Mouse (Mus musculus) hindbrain, embryonic 11.5 days (tissue): ENCODE data around the gene L1cam. TPM values are rescaled to one million over a fixed set of nuclear protein-coding genes. Genes with fewer than 3 reads are reported as not detected.

Experiments used
- ATAC-seq: fragments of 200-750 bp; cut with Nextera tagmentation; 2 replicates; pipeline ENCODE4 v1.8.0; 2017; ENCODE audit warnings: mild to moderate bottlenecking, moderate TSS enrichment, moderate library complexity; ENCODE audit not compliant: low FRiP score
- DNase-seq: peaks from one replicate; pipeline ENCODE4 v3.0.0-alpha.2; 2015; ENCODE audit warnings: low spot score
- H3K27ac ChIP-seq: fragments of 300-500 bp; sonication (generic); 2 replicates; pipeline ENCODE4 v1.5.1; 2014; ENCODE audit warnings: mild to moderate bottlenecking, low read depth, low read length
- H3K27me3 ChIP-seq: fragments of 300-500 bp; sonication (generic); 2 replicates; pipeline ENCODE4 v1.6.1; 2014; ENCODE audit warnings: mild to moderate bottlenecking, low read length, moderate library complexity, mixed read lengths; ENCODE audit not compliant: control insufficient read depth, insufficient read depth
- H3K36me3 ChIP-seq: fragments of 300-500 bp; sonication (generic); 2 replicates; pipeline ENCODE4 v1.6.1; 2014; ENCODE audit warnings: mild to moderate bottlenecking, low read length, moderate library complexity, mixed read lengths; ENCODE audit not compliant: control insufficient read depth, insufficient read depth
- H3K4me1 ChIP-seq: fragments of 300-500 bp; sonication (generic); replicated peaks from 2 replicates; pipeline ENCODE4 v1.6.1; 2014; ENCODE audit warnings: low read length, mixed read lengths; ENCODE audit not compliant: control insufficient read depth, insufficient read depth
- H3K4me2 ChIP-seq: fragments of 300-500 bp; sonication (generic); replicated peaks from 2 replicates; pipeline ENCODE4 v1.6.1; 2014; ENCODE audit warnings: mild to moderate bottlenecking, low read depth, low read length
- H3K4me3 ChIP-seq: fragments of 300-500 bp; sonication (generic); 2 replicates; pipeline ENCODE4 v1.5.1; 2014; ENCODE audit warnings: low read depth, low read length
- H3K9ac ChIP-seq: fragments of 300-500 bp; sonication (generic); 2 replicates; pipeline ENCODE4 v1.6.1; 2014; ENCODE audit warnings: low read depth, low read length
- H3K9me3 ChIP-seq: fragments of 300-500 bp; sonication (generic); 2 replicates; pipeline ENCODE4 v1.6.1; 2016; ENCODE audit warnings: low read length; ENCODE audit not compliant: control insufficient read depth
- WGBS: fragments of 180-500 bp; shearing (Covaris S2); extraction: QIAGEN DNeasy Blood & Tissue Kit; methylation state at CpG from one replicate; pipeline ENCODE4 v1.1.7; 2014; 5-methylcytosine and 5-hydroxymethylcytosine counted together
- polyA plus RNA-seq: library from polyadenylated mRNA; unstranded; fragments of >200 nt; fragmentation: Nextera tagmentation; extraction: Ambion mirVana; gene quantifications from 2 replicates; pipeline ENCODE4 v1.2.1, GENCODE M21; 2014

L1cam gene
- polyA plus RNA-seq, 1 experiment from 2014 or later, result 26.3 TPM

DNA sequence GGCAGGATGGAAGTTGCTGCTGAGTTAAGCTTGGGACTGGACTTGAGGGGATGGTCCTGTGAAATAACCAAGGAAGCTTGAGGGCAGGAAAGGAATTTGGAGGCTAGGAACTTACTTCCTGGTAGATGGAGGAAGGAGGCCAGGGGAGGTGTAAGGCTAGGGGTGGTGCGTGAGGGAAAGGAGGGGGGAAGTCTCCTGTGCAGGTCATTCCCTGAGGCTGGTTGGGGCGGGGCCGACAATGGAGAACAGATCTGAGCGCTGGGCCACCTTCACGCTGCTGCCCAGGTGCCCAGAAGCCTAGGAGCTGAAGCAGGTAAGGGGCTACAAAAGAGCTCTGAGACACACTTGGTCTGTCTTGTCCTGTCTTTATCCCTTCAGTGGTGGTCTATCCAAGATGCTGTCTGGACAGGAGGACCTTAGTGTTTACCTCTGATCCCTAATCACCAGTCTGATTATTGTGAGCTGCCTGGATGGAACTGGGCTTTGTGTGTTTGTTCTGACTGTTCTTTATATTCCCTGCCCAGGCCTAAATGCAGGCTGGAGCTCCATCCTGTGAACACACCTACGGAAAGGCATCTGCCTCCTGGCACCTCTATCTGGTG, 4.3 kb downstream of the L1cam start, which contains the start of gene Avpr2:
Avpr2 (plus strand) TSS at position 552 of the 602 bp plus-strand sequence.
- H3K9ac ChIP-seq, result no peak within 1 kb of the TSS
- ATAC-seq (no peak), DNase-seq (no peak)
- no peaks in the 10 kb centered on the region for H3K36me3 ChIP-seq
- H3K4me2 ChIP-seq, result no peak within 1 kb of the TSS
- H3K27ac ChIP-seq, result no peak within 1 kb of the TSS
- H3K9me3 ChIP-seq, result no peaks in the 10 kb centered on the region
- 72% methylated on average over 6 of the region's 6 CpGs for WGBS
- no peak within 1 kb of the TSS for H3K4me3 ChIP-seq
- no peaks in the 10 kb centered on the region for H3K27me3 ChIP-seq
- H3K4me1 ChIP-seq, result no peaks in the 10 kb centered on the region

- no peak overlapping the region for H3K4me3 ChIP-seq
- H3K9me3 ChIP-seq, result no peaks in the 10 kb centered on the region
- H3K27ac ChIP-seq, result no peak overlapping the region
- H3K9ac ChIP-seq, result no peak overlapping the region
- peak overlapping the region; percentile 63 for H3K4me2 ChIP-seq
- peak; percentile 20 for DNase-seq
- ATAC-seq, result peak; percentile 53
- H3K36me3 ChIP-seq, result no peaks in the 10 kb centered on the region
- H3K27me3 ChIP-seq, result no peaks in the 10 kb centered on the region; the same call in 1 of the 2 replicates
- 19% methylated on average over 6 of the region's 6 CpGs for WGBS
- H3K4me1 ChIP-seq, result no peaks in the 10 kb centered on the region
Measured at GRCm38 (mm10) chrX:73881463-73881862, 14.4 kb downstream of the L1cam start.

DNA sequence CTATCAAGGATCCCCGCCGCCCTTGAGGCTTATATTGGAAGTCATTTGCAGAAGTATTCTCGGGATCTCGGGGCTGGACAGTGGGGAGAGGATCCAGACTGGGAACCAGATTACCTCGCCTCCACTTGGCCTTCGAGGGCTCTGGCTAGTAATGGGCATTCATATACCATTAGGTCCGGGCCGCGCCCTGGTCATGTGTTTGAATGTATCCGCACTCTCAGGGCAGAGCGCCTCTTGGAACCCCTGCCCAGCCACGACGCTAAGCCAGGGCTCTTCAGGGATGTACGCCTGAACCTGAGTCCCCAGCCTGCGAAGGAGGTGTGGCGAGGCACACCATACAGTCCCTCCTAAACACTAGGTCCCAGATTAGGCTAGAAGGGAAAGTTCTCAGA, 14.9 kb downstream of the L1cam start:
- no peaks in the 10 kb centered on the region for H3K9me3 ChIP-seq
- H3K36me3 ChIP-seq, result no peaks in the 10 kb centered on the region
- DNase-seq, result peak; percentile 30
- 0 out of 2 replicates have a peak overlapping the region, but pooled peaks have one; percentile 17 for H3K27ac ChIP-seq
- WGBS, result 18% methylated on average over 16 of the region's 16 CpGs
- peak overlapping the region; percentile 55; the same call in 1 of the 2 replicates for H3K9ac ChIP-seq
- peak overlapping the region; percentile 42 for H3K4me3 ChIP-seq
- no peaks in the 10 kb centered on the region; the same call in 1 of the 2 replicates for H3K27me3 ChIP-seq
- ATAC-seq, result peak; percentile 61
- H3K4me1 ChIP-seq, result no peaks in the 10 kb centered on the region
- peak overlapping the region; percentile 63 for H3K4me2 ChIP-seq

- Histone ChIP-seq H3K4me1 (no peaks in the 10 kb centered on the region), H3K27me3 (no peaks in the 10 kb centered on the region; the same call in 1 of the 2 replicates), H3K27ac (peak overlapping the region; percentile 17; the same call in 1 of the 2 replicates), H3K9me3 (no peaks in the 10 kb centered on the region), H3K4me3 (peak overlapping the region; percentile 42), H3K36me3 (no peaks in the 10 kb centered on the region), H3K4me2 (peak overlapping the region; percentile 63), H3K9ac (peak overlapping the region; percentile 55)
- peak; percentile 63 for ATAC-seq
- DNase-seq, result peak; percentile 46
- 10% methylated on average over 28 of the region's 48 CpGs for WGBS
Measured at GRCm38 (mm10) chrX:73880194-73881035, 15.5 kb downstream of the L1cam start.

- H3K9ac ChIP-seq, result no peak overlapping the region
- no peak overlapping the region for H3K4me2 ChIP-seq
- WGBS, result 95% methylated on average over 1 of the region's 1 CpGs
- no peak overlapping the region for H3K27ac ChIP-seq
- ATAC-seq (no peak), DNase-seq (no peak)
- no peaks in the 10 kb centered on the region; the same call in 1 of the 2 replicates for H3K27me3 ChIP-seq
- H3K4me3 ChIP-seq, result no peak overlapping the region
- H3K36me3 ChIP-seq, result no peaks in the 10 kb centered on the region
- no peaks in the 10 kb centered on the region for H3K9me3 ChIP-seq
- no peaks in the 10 kb centered on the region for H3K4me1 ChIP-seq
Measured at GRCm38 (mm10) chrX:73877014-73877413, 18.9 kb downstream of the L1cam start.

GRCm38 (mm10) chrX:73875881-73876280, 20.0 kb downstream of the L1cam start:
- H3K4me3 ChIP-seq, result no peak overlapping the region
- H3K27me3 ChIP-seq, result no peaks in the 10 kb centered on the region; the same call in 1 of the 2 replicates
- no peaks in the 10 kb centered on the region for H3K36me3 ChIP-seq
- H3K9ac ChIP-seq, result no peak overlapping the region
- H3K4me2 ChIP-seq, result no peak overlapping the region
- no peak for DNase-seq
- WGBS, result 59% methylated on average over 2 of the region's 2 CpGs
- no peak for ATAC-seq
- H3K4me1 ChIP-seq, result no peaks in the 10 kb centered on the region
- H3K27ac ChIP-seq, result no peak overlapping the region
- no peaks in the 10 kb centered on the region for H3K9me3 ChIP-seq

DNA sequence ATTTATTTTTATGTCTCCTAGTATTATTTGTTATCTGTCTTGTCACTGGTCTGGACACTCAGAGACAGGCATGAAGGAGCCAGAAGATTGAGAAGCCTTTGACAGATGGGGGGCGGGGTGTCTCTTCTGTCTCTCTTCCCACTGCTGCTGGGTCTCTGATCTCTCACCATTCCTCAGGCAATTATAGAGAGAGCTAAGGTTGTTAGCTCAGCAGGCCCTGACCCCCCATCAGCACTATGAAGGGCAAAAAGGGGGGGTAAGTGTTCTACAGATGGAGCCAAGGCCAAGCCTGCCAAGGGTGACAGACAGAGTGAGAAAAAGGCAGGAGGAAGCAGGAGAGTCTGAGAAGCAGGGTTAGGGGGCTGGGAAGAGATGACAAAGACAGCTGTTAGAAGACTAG, 23.9 kb downstream of the L1cam start:
- Histone ChIP-seq H3K4me3 (no peak overlapping the region), H3K4me2 (no peak overlapping the region), H3K9me3 (no peaks in the 10 kb centered on the region), H3K27me3 (no peaks in the 10 kb centered on the region), H3K27ac (no peak overlapping the region), H3K4me1 (no peaks in the 10 kb centered on the region), H3K9ac (no peak overlapping the region), H3K36me3 (no peaks in the 10 kb centered on the region)
- DNase-seq (no peak), ATAC-seq (no peak)
- 65% methylated on average over 1 of the region's 1 CpGs for WGBS

GRCm38 (mm10) chrX:73871474-73871873, 24.4 kb downstream of the L1cam start:
- Histone ChIP-seq H3K36me3 (no peaks in the 10 kb centered on the region), H3K4me3 (no peak overlapping the region), H3K27ac (no peak overlapping the region), H3K9ac (no peak overlapping the region), H3K27me3 (no peaks in the 10 kb centered on the region), H3K4me2 (no peak overlapping the region), H3K4me1 (no peaks in the 10 kb centered on the region), H3K9me3 (no peaks in the 10 kb centered on the region)
- DNase-seq, result no peak
- ATAC-seq, result no peak
